Mouse (Mus musculus) spleen, embryonic (tissue): Measurements from ENCODE around the gene Spsb4.

Experiments used
- CTCF ChIA-PET: fragments of 350-600 bp; sonication (Branson Sonifier 250); formaldehyde crosslinking; loops from one replicate; lab custom pipeline; 2022; lab: Charles Lee

Gene Spsb4

DNA sequence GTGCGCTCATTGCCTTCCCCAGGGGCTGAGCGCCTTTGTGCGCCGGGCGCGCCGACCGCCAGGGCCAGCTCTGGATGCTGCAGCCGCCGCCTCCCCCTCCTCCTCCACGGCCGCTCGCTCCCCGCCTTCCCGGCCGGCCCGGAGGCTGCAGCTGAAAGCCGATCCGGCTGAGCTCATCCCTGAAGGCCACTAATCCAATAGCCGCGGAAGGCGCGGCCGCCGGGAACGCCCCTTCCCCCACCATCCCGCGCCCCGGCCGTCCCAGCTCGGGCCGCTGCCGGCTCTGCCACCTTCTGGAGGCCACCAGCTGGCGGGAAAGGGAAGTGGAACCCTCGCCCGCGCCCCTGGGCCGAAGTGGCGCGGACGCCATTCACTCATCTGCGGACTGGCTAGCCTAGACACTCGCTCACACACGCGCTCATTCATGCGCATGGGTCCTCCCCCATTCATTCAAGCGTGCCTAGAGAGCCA lies at the start of gene Spsb4:
Gene Spsb4, minus strand, starts transcription at position 167 of the 471 bp plus-strand sequence.
- CTCF ChIA-PET, result interaction anchor here (0.7 kb wide), 1 partner anchor 85 kb away, joined by 3 read pairs; no protein-coding TSS in a partner anchor

DNA sequence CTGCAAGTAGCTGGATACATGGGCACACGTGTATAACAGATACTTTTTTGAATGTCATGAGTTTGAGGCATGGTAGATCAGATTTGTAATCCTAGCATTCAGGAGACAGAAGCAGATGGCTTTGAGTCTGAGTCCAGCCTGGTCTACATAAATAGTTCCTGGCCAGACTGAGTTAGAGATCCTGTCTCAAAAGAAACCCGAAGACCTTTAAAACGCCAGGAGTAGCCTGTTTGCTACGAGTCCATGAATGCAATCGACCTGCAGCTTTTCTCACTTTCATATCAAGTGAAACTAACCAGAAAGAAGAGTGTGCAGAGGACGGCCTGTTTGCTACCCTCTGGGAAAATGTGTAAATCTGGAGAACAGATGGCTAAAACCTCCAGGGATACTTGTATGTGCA lies 49.1 kb upstream of the Spsb4 start:
- CTCF ChIA-PET, result no interaction called here

DNA sequence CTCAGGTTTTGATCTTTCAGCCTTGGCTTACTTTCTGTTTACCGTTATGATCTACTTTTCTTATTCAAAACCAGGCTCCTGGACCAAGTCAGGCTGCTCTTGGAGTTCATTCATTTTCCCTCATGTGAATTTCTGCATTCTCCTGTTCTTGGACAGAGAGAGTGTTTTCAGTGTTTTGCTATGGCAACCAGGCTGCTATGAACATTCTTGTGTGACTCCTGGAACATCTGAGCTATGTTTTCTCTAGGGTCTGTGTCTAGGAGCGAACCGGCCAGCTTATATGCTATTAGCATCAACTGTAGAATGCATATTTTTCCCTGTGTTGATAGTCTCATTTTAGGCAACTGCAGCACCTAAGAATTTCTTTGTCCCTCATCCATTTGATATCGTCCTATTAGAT lies 47.2 kb upstream of the Spsb4 start:
- CTCF ChIA-PET, result no interaction called here

DNA sequence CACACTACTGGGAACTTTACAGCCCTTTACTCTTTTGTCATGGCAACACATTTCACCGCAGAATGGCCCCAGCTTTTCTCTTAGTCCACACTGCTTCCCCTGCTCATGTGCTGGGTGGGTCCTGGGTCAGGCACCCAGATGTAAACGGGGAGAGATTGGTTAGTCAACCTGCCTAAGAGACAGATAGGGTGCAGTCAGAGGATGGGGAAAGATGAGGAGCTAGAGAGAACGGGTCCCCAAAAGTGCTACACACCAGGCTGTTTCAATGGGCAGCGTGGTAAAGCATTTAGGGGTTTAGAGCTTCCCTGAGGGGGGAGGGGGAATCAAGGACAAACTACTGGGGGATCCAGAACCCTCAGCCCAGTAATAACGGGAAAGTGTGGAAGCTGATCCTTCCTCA lies 46.6 kb upstream of the Spsb4 start:
- CTCF ChIA-PET, result no interaction called here

DNA sequence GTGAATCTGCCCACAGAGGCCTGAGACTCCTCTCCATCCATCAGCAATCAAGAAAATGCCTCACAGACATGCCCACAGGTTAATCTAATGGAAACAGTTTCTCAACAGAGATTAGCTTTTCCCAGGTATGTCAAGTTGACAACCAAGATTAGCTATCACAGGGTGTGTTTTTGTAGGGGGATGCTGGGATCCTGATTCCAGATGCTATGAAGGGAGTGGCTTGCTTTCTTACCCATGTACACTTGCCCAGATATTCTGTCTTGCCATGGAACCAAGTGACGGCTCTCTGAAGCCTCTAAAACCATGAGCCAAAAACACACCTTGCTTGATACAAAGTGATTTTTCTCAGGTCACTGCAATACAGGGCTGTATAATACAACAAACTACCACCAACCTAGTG lies 45.5 kb upstream of the Spsb4 start:
- CTCF ChIA-PET, result no interaction called here

DNA sequence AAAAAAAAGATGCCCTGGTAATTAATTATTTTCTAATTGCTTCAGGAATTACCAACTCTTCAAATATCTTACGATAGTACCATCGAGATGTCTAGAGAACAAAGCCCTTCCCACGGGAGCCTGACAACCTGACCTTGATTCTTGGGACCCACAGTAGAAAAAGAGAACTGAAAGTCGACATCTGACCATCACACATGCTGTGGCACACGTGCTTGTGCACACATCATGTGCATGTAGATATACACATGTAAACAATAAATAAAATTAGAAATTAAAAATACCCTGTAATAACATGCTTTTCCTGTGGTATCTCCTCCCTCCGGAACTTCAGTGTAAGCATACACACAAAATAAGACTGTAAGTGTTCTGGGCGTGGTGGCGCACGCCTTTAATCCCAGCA lies 43.1 kb upstream of the Spsb4 start:
- CTCF ChIA-PET, result no interaction called here

DNA sequence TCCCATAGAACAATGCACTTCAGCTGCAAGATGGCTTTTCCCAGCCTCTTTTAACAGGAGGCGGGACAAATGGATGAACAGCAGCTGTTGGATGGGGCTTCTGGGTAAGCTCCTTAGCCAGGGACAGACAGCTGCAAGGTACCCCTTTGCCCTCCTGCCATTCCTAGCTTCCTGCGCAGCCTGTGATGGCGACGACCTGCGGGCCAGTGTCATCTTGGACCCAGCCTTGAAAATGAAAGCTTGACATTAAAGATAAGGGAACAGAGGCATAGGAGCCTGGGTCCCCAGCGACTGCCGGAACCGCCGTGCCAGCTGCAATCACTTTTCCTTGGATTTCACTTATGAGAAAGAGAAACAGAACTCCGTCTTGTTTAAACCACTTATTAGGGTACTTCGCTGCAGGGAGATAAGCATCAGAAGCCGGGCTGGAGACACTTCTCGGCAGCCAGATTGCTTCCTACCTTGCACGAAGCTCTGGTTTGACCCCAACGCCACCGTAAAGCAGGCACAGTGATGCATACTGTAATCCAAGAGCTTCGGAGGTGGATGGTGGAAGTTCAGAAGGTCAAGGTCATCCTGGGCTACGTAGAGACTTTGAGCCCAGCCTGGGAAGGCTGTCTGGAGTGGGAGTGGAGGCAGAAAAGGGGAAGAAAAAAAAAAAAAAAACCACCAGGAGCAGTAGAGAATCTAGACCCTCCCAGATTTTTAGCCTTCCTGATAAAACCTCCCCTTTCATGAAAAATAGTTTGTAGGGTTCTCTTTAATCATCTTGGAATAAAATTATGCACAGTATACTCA lies 38.1 kb upstream of the Spsb4 start:
- CTCF ChIA-PET, result interaction anchor here (0.7 to 1.3 kb wide), 2 partner anchors 12 to 148 kb away, joined by 3 to 10 read pairs; no protein-coding TSS in a partner anchor

DNA sequence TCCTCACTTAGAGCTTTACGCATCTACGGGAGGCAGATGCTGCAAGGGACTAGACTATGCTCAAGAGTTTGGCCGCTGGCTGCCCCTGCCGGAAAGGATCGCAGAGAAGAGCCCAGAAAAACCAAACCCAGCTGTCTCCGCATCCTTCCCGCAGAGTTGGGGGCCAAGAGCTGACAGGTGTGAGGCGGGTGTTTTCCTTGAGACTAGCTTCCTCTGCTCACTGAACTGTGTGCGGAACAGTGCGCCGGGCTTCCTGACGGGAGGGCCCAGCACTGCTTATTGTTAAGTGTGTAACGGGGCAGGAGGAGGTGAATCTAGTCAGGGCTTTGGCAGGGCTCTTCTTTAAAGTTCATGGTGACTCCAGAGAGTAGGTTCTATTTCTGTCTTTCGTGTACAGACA lies 37.3 kb upstream of the Spsb4 start:
- CTCF ChIA-PET, result interaction anchor here (1.3 kb wide), 1 partner anchor 13 kb away, joined by 3 read pairs; no protein-coding TSS in a partner anchor

DNA sequence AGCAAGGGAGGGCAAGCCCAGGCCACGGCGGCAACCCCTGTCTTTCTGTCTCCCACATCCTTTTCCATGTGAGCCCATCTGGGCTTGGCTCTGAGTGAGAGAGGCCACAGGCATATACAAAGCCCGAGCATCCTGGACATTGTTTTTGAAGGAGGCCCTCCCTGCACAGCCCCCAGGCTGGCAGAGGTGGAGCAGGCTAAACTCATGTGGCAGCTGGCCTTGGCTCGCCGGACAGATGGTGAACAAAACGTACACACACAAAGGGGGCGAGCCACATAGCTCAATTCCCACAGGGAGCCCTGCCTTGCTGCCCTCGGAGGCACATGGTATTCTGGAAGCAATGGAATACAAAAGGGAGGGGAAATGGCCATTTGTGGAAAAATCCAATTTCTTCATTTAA lies 32.5 kb upstream of the Spsb4 start:
- CTCF ChIA-PET, result no interaction called here

DNA sequence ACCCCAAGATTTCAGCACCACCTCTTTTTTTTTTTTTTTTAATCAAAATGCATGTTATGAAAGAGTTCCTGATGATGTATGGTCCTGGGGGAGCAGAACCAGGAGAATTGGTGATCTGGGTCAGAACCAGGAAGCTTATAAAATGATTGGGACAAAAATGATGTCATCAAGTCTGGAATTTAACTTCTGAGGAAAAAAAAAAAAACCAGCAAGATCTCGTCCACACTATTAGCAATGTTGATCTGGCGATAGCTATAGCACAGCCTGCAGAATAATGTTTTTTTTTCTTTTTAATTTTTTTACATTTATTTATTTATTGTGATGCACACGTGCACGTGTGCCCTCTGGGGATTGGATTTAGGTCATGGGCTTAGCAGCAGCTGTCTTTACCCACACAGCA lies 27.6 kb upstream of the Spsb4 start:
- CTCF ChIA-PET, result no interaction called here

DNA sequence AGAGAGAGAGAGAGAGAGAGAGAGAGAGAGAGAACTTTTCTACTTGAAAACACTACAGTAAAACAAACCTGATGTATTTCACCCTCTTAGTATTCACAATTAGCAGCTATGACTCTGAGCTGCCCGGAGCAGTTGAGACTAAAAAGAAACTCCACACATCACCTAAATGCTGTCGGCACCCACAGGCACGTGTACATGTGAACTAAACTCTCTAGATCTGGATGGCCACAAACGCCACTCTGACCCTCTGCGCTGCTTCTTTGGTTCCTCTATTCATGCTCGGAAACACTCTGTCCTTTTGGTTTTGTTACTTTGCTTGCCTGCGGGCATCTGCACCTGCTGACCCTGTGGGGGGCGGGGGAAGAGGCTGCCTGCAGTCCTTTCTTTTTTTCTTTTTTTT lies 23.0 kb upstream of the Spsb4 start:
- CTCF ChIA-PET, result no interaction called here

DNA sequence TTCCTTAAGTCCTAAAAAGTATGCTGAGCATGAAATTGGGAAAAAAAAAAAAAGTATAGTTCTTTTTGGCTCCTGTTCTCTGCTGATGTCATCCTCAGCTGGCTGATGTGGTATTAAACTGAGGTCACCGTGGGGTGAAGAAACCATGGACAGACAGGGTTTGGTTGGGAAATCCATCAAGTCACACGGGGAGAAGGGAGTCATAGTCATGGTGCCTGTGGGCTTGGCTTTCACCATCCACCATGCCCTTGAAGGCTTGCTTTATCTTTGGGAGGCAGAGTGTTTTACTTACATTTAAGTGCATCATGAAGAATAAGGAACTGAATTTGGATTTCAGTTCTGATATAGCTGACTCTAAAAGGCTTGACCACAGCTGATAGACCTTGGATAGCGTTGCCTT lies 19.4 kb upstream of the Spsb4 start:
- CTCF ChIA-PET, result interaction anchor here (0.7 kb wide), 1 partner anchor 818 kb away, joined by 5 read pairs; no protein-coding TSS in a partner anchor

DNA sequence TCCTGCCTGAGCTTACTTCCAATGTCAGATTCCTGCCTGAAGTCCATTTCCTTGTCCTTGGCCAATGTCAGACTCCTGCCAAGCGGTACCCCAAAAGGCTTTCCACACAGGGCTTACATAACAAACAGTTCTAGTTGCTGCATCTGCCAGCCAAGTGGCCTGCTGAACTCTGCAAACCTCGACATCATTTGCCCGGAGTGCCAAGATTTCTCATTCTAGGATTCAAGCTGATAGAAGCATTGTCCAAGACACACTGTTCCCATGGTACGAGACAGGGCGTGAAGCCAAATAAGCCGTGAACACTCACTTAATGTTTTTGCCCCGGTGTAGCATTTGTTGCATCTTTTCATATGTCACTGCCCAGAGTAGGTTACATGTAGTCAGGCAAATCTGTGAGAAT lies 18.0 kb upstream of the Spsb4 start:
- CTCF ChIA-PET, result no interaction called here

DNA sequence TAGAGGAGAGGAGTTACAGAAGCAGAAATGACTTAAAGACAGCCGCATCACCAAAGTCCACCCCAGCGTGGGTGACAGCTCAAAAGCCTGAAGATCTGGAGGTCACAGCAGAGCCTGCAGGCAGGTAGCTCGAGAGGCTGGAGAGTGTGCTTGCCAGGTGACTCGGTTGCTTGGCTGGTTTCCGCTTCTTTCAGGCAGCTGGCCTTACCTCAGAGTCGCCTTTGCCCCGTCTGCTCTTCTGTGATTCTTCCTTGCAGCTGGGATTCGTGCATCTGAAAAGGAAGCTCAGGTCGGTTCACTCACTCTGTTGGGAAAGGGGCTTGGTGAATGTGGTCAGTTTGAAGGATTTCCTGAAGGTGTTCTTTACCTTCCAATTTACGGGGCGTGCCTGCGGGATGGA lies 8.7 kb upstream of the Spsb4 start:
- CTCF ChIA-PET, result no interaction called here

DNA sequence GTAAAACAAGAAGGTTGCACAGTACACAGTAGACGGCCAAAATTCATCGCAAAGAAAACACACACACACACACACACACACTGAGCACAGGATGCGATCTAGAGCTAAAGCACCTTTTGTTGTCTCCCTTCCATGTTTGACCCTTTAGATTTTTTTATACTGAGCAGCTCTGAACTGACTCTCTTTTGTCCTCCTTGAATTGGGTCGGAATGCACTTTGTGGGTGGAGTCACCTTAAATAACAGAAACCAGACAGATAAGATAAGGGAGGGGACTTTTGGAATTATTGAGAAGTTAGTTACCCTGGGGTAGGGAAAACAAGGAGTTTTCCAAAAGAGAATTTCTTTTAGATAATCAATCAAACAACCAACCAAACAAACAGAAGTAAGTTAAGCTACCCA lies 7.4 kb upstream of the Spsb4 start:
- CTCF ChIA-PET, result no interaction called here

DNA sequence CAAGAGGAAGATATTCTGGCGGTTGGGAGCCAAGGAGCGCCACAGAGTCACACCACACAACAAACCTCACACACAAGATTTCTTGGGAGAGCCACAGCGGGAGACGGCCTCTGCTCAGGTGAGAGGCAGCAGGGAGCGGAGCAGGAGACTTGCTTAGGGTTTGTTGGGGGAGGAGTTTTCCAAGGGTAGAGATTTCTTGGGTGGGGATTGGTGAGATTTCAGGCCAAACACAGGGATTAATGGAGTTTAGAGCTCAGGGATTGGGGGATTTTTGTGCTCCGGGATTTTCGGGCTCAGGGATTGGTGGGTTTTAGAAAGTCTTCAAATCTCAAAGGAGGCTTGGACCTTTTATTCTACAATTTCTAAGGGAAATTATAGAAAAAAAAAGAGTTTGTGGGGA lies 5.8 kb upstream of the Spsb4 start:
- CTCF ChIA-PET, result no interaction called here

DNA sequence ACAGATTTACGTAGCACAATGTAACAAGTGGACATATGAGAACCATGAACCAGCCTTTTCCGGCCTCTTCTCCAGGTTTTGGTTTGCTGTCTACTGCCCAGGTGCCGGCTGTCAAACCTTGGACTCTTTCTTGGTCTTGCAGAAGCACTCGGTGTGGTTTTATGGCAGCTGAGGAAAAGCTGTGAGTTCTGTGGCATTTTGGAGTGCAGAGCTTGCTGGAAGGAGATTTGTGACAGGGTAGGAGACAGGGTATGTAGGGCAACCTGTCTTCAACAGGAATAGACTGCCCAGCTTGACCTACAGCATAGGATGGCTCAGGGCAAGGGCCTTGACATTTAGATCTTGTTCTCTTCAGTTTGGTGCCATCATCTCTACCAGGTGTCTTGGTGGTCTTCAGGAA lies 4.3 kb upstream of the Spsb4 start:
- CTCF ChIA-PET, result no interaction called here

DNA sequence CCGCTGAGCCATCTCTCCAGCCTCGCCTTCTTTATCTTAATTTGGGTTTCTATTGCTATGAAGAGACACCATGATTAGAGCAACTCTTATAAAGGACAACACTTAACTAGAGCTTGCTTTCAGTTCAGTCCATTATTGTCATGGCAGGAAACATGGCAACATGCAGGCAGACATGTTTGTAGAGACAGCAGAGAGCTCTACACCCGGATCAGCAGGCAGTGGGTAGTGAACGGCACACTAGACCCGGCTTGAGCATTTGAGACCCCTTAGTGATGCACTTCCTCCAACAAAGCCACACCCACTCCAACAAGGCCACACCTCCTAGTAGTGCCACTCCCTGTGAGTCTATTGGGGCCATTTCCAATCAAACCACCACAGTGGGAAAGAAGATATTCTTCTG lies 3.7 kb upstream of the Spsb4 start:
- CTCF ChIA-PET, result no interaction called here

DNA sequence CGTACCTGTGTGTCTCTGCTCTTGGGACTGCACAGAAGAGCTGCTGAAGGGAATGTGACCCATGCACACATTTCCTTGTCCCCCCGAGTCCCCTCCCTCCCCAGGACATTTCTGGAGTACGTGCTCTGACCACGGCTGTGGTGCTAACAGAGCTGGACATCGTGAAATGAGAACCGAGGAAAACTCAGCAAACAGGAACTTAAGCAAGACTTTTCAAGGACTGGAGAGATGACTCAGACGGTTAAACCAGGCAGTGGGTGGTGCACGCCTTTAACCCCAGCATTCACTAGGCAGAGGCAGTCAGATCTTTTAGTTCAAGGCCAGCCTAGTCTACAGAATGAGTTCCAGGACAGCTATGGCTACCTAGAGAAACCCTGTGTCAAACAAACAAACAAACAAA lies 1.5 kb upstream of the Spsb4 start:
- CTCF ChIA-PET, result no interaction called here

DNA sequence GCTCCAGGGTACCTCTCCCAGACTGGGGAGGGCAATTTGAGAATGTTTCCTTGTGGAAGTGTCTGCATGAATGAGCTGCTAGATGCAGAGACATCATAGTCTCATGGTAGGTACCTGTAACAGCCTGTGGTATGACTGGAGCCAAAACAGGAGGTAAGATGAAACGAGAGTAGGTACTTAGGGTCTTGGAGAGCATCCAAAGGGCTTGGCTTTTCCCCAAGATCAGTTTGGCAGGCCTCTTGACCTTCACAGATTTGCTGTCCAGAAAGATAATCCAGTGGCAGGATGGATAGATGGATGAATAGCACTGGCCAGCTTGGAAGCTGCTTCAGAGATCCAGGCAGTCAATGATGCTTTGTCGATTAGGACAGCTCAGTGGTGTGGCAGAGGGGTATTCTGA lies 1.0 kb upstream of the Spsb4 start:
- CTCF ChIA-PET, result no interaction called here

DNA sequence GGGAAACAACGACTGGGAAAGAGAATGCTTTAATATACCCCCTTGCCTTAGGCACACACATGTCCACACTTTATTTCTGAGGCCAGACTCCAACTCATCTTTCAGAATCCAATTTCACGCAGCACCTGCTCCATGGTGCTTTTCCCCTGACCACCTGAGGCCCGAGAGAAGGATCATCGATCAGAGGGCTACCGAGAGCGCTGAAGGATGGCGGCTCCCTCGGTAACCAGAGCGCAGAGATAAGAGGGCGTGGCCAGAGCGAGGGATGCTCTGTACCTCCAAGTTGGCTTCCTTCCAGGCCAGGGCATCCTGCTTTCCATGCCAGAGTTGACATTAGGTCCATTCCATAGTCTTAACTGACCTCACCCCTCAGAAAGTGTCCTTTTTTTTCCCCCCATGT lies 588 bp upstream of the Spsb4 start:
- CTCF ChIA-PET, result interaction anchor here (0.7 kb wide), 1 partner anchor 86 kb away, joined by 3 read pairs; no protein-coding TSS in a partner anchor

DNA sequence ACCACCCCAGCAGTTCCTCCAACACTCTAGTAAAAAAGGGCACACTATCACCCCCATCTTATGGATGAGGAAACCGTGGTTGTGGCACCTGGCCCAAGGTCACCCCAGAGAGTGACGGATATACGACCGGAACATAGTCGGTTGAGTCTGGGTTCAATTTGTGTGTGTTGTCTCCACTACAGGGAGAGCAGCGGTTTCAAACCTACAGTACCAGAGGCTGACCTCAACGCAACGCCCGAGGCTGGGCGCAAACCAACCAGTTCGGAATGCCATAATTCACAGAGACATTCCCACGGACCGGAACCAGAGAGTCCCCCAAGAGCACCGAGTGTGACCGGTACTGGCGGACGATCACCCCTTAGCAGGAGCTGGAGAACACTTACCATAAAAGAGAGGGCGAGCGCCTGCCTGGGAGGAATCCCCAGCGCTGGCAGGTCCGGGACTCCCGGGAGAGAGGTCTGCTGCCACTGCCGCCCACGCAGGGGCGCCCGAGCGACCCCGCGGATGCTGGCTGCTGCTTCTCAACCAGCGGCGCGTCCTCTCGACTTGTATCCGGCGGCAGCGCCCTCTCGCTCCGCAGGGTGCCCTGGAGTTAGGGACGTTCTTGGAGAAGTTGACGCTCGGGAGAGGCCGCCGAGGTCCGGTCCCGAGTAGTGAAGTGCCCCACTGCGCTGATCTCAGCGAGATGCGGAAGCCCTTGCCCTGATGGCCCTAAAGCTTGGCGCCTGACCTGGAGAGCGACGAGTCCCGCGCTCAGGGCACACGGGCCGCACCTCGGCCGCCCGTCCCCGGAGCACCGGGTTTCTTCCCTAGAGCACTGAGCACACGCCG lies 617 bp downstream of the Spsb4 start:
- CTCF ChIA-PET, result no interaction called here
